Comparison of ENCODE assay signal across 5 mouse cellular contexts in genomic region chr12:115753135-115753534, GRCm38 (mm10).
DNase-seq lines count a peak whose midpoint lies in the region; ATAC-seq lines count a peak whose summit lies in the region.
"Not testable (repeated sequence)": the region's sequence is repeated elsewhere in the genome, so short reads cannot be mapped to it uniquely, and the experiment has no call there.

No protein-coding gene starts in this region.

- H3K9ac ChIP-seq in liver, embryonic 16.5 days (ENCODE audit: low read depth, low read length), result not testable (repeated sequence)

- H3K27ac ChIP-seq in liver, embryonic 16.5 days (ENCODE audit: low read length), result not testable (repeated sequence)

- peak; percentile 34 for DNase-seq in heart, adult 11 months

- H3K4me2 ChIP-seq in liver, embryonic 16.5 days (ENCODE audit: low read depth, low read length), result not testable (repeated sequence)

- H3K27me3 ChIP-seq in liver, embryonic 16.5 days (ENCODE audit: control insufficient read depth, insufficient read depth, low read depth, low read length), result not testable (repeated sequence)

- WGBS in liver, embryonic 16.5 days (ENCODE audit: insufficient replicate concordance), result 49% methylated on average over 1 of the region's 1 CpGs

- peak; percentile 63; the same call in 1 of the 2 replicates for ATAC-seq in common myeloid progenitor, adult 5-6 weeks (replicated peaks; ENCODE audit: low read depth, poor library complexity, severe bottlenecking)
- 0 out of 2 replicates have a peak, but pooled peaks have one; percentile 37 for ATAC-seq in liver, embryonic 16.5 days (ENCODE audit: low read depth)
- ATAC-seq in megakaryocyte progenitor cell, adult 5-6 weeks (replicated peaks; ENCODE audit: poor library complexity), result peak; percentile 68
- peak; percentile 71 for ATAC-seq in megakaryocyte-erythroid progenitor cell, adult 5-6 weeks (replicated peaks; ENCODE audit: low FRiP score, low TSS enrichment, poor library complexity, severe bottlenecking)

- H3K4me1 ChIP-seq in liver, embryonic 16.5 days (ENCODE audit: control insufficient read depth, low read depth, low read length), result not testable (repeated sequence)

- not testable (repeated sequence) for H3K9me3 ChIP-seq in liver, embryonic 16.5 days (replicated peaks; ENCODE audit: control insufficient read depth, low read length)

- not testable (repeated sequence) for H3K36me3 ChIP-seq in liver, embryonic 16.5 days (ENCODE audit: control insufficient read depth, insufficient read depth)

- not testable (repeated sequence) for H3K4me3 ChIP-seq in liver, embryonic 16.5 days (ENCODE audit: low read depth, low read length)
